Comparison of ENCODE assay signal across 22 mouse cellular contexts in genomic region chr9:116365016-116365685, GRCm38 (mm10).
DNase-seq lines count a peak whose midpoint lies in the region; ATAC-seq and TF ChIP-seq lines count a peak whose summit lies in the region.
"Had no signal": no experiment of that assay in that cellular context is flagged by ENCODE, and none has a peak within 500 bp of the region (broad histone marks: within the 10 kb centered on the region; RNA-seq: fewer than 3 reads in every experiment).

No protein-coding gene starts in this region.

- TF ChIP-seq CTCF in brain, embryonic 14.5 days (IDR thresholded peaks at IDR 0.05; ENCODE audit: borderline replicate concordance, extremely low read depth, insufficient read depth, insufficient read length), result no peak

- H3K36me3 ChIP-seq in hindbrain, embryonic 13.5 days, result no peaks in the 10 kb centered on the region
- no peaks in the 10 kb centered on the region for H3K36me3 ChIP-seq in hindbrain, embryonic 11.5 days (ENCODE audit: control insufficient read depth, insufficient read depth, low read length)
- no peaks in the 10 kb centered on the region for H3K36me3 ChIP-seq in midbrain, embryonic 14.5 days (ENCODE audit: control insufficient read depth, insufficient read depth, low read length)
- H3K36me3 ChIP-seq in midbrain, embryonic 10.5 days, result no peaks in the 10 kb centered on the region
- H3K36me3 ChIP-seq in limb, embryonic 10.5 days, result no peaks in the 10 kb centered on the region
- H3K36me3 ChIP-seq: forebrain, embryonic 15.5 days; heart, embryonic 15.5 days; limb, embryonic 12.5 days; liver, embryonic 12.5 days; stomach, embryonic 15.5 days had no signal

- no peak for TF ChIP-seq POLR2A in brain, embryonic 14.5 days (IDR thresholded peaks at IDR 0.05; ENCODE audit: borderline replicate concordance, extremely low read depth, insufficient read depth, insufficient read length, poor library complexity, severe bottlenecking)

- H3K9ac ChIP-seq in hindbrain, embryonic 13.5 days, result no peak overlapping the region
- no peak overlapping the region for H3K9ac ChIP-seq in hindbrain, embryonic 11.5 days (ENCODE audit: low read depth, low read length)
- H3K9ac ChIP-seq in midbrain, embryonic 14.5 days (replicated peaks; ENCODE audit: low read length), result no peak overlapping the region
- H3K9ac ChIP-seq: forebrain, embryonic 15.5 days; heart, embryonic 15.5 days; limb, embryonic 12.5 days; liver, embryonic 12.5 days; stomach, embryonic 15.5 days had no signal

- whole genome bisulfite sequencing in hindbrain, embryonic 13.5 days, result 62% methylated on average over 12 of the region's 12 CpGs
- WGBS in hindbrain, embryonic 11.5 days, result 78% methylated on average over 12 of the region's 12 CpGs
- 74% methylated on average over 12 of the region's 12 CpGs for WGBS in midbrain, embryonic 14.5 days
- 87% methylated on average over 12 of the region's 12 CpGs for WGBS in midbrain, embryonic 10.5 days
- WGBS in limb, embryonic 10.5 days, result 84% methylated on average over 12 of the region's 12 CpGs

- peaks cover 11% of the 10 kb centered on the region for H3K4me1 ChIP-seq in hindbrain, embryonic 13.5 days (replicated peaks)
- no peaks in the 10 kb centered on the region for H3K4me1 ChIP-seq in hindbrain, embryonic 11.5 days (replicated peaks; ENCODE audit: control insufficient read depth, insufficient read depth, low read length)
- peaks cover 6% of the 10 kb centered on the region; the same call in 1 of the 2 replicates for H3K4me1 ChIP-seq in midbrain, embryonic 14.5 days (ENCODE audit: control insufficient read depth, insufficient read depth, low read length)
- no peaks in the 10 kb centered on the region; the same call in 1 of the 2 replicates for H3K4me1 ChIP-seq in midbrain, embryonic 10.5 days
- H3K4me1 ChIP-seq in limb, embryonic 10.5 days, result 0 out of 2 replicates have a peak, but pooled peaks cover 5% of the 10 kb centered on the region
- H3K4me1 ChIP-seq: forebrain, embryonic 15.5 days; heart, embryonic 15.5 days; stomach, embryonic 15.5 days had no signal

- DNase-seq in adrenal gland, adult 2 months, result peak; percentile 55
- DNase-seq in adrenal gland, adult 18-20 months (ENCODE audit: low spot score in 2 of 2), result no peak
- no peak for DNase-seq in hindbrain, embryonic 11.5 days (ENCODE audit: low spot score)
- peak; percentile 23 for DNase-seq in midbrain, embryonic 14.5 days
- no peak for DNase-seq in midbrain, embryonic 10.5 days (ENCODE audit: low spot score)
- peak; percentile 52 for DNase-seq in brain, embryonic 14.5 days (ENCODE audit: low read depth)
- no peak for DNase-seq in limb, embryonic 10.5 days (ENCODE audit: low spot score)
- DNase-seq: cerebellum, adult 2 months; heart, postnatal 36 days; kidney, adult 9 months; kidney, postnatal 14 days; lung, adult 2 months; retina, postnatal 1 day had no signal

- H3K27ac ChIP-seq in hindbrain, embryonic 13.5 days, result peak overlapping the region; percentile 27
- H3K27ac ChIP-seq in hindbrain, embryonic 11.5 days (ENCODE audit: low read depth, low read length), result no peak overlapping the region
- no peak overlapping the region for H3K27ac ChIP-seq in midbrain, embryonic 14.5 days (replicated peaks; ENCODE audit: low read depth, low read length)
- no peak overlapping the region for H3K27ac ChIP-seq in midbrain, embryonic 10.5 days (replicated peaks)
- H3K27ac ChIP-seq in limb, embryonic 10.5 days, result no peak overlapping the region
- H3K27ac ChIP-seq: forebrain, embryonic 15.5 days; heart, embryonic 15.5 days; hindbrain, postnatal 0 days; limb, embryonic 12.5 days; stomach, embryonic 15.5 days had no signal

- no peak overlapping the region for H3K4me2 ChIP-seq in hindbrain, embryonic 13.5 days
- no peak overlapping the region for H3K4me2 ChIP-seq in hindbrain, embryonic 11.5 days (replicated peaks; ENCODE audit: low read depth, low read length)
- H3K4me2 ChIP-seq in midbrain, embryonic 14.5 days (ENCODE audit: low read length), result no peak overlapping the region
- H3K4me2 ChIP-seq: forebrain, embryonic 15.5 days; heart, embryonic 15.5 days; limb, embryonic 12.5 days; liver, embryonic 12.5 days; stomach, embryonic 15.5 days had no signal

- no peak for ATAC-seq in hindbrain, embryonic 13.5 days (ENCODE audit: low FRiP score)
- no peak for ATAC-seq in hindbrain, embryonic 11.5 days (ENCODE audit: low FRiP score)
- ATAC-seq in midbrain, embryonic 14.5 days (ENCODE audit: low FRiP score, low TSS enrichment), result no peak
- ATAC-seq: forebrain, embryonic 15.5 days; hindbrain, postnatal 0 days; intestine, embryonic 16.5 days; liver, embryonic 12.5 days had no signal

- peaks cover 2% of the 10 kb centered on the region; the same call in 1 of the 2 replicates for H3K27me3 ChIP-seq in hindbrain, embryonic 13.5 days
- no peaks in the 10 kb centered on the region for H3K27me3 ChIP-seq in hindbrain, embryonic 11.5 days (ENCODE audit: control insufficient read depth, insufficient read depth, low read length)
- no peaks in the 10 kb centered on the region for H3K27me3 ChIP-seq in midbrain, embryonic 14.5 days (ENCODE audit: control insufficient read depth, insufficient read depth, low read length)
- no peaks in the 10 kb centered on the region for H3K27me3 ChIP-seq in midbrain, embryonic 10.5 days (ENCODE audit: low read depth, poor library complexity, severe bottlenecking)
- H3K27me3 ChIP-seq in limb, embryonic 10.5 days (ENCODE audit: low read depth, poor library complexity, severe bottlenecking), result no peaks in the 10 kb centered on the region
- H3K27me3 ChIP-seq: forebrain, embryonic 15.5 days; heart, embryonic 15.5 days; limb, embryonic 12.5 days; liver, embryonic 12.5 days; megakaryocyte, embryonic 14.5 days; stomach, embryonic 15.5 days had no signal

- H3K9me3 ChIP-seq in hindbrain, embryonic 13.5 days, result peaks cover 5% of the 10 kb centered on the region
- H3K9me3 ChIP-seq in hindbrain, embryonic 11.5 days (ENCODE audit: control insufficient read depth, low read length), result no peaks in the 10 kb centered on the region
- H3K9me3 ChIP-seq in midbrain, embryonic 14.5 days (ENCODE audit: control insufficient read depth, low read length), result no peaks in the 10 kb centered on the region
- H3K9me3 ChIP-seq in midbrain, embryonic 10.5 days (replicated peaks), result no peaks in the 10 kb centered on the region
- no peaks in the 10 kb centered on the region for H3K9me3 ChIP-seq in limb, embryonic 10.5 days (replicated peaks)
- H3K9me3 ChIP-seq: forebrain, embryonic 15.5 days; heart, embryonic 15.5 days; stomach, embryonic 15.5 days had no signal

- H3K4me3 ChIP-seq in hindbrain, embryonic 13.5 days, result no peak overlapping the region
- H3K4me3 ChIP-seq in hindbrain, embryonic 11.5 days (ENCODE audit: low read depth, low read length), result no peak overlapping the region
- H3K4me3 ChIP-seq in midbrain, embryonic 14.5 days (replicated peaks; ENCODE audit: low read depth, low read length), result no peak overlapping the region
- no peak overlapping the region for H3K4me3 ChIP-seq in midbrain, embryonic 10.5 days
- H3K4me3 ChIP-seq in limb, embryonic 10.5 days, result no peak overlapping the region
- H3K4me3 ChIP-seq: forebrain, embryonic 15.5 days; heart, embryonic 15.5 days; limb, embryonic 12.5 days; liver, embryonic 12.5 days; stomach, embryonic 15.5 days had no signal

Comparison
In these comparisons a context has a peak if more than half of its experiments do, and no peak if none do; other contexts are left out.
1. DNase-seq: peak in adrenal gland, adult 2 months (single experiment), midbrain, embryonic 14.5 days (single experiment) and brain, embryonic 14.5 days (single experiment); none in adrenal gland, adult 18-20 months (0 of 2), hindbrain, embryonic 11.5 days (single experiment), midbrain, embryonic 10.5 days (single experiment) and limb, embryonic 10.5 days (single experiment).